Mouse (Mus musculus): ENCODE results near the gene Tspyl3. TPM values are rescaled to one million over a fixed set of nuclear protein-coding genes. Genes with fewer than 3 reads are reported as not detected.
"Not testable (repeated sequence)": the region's sequence is repeated elsewhere in the genome, so short reads cannot be mapped to it uniquely, and the experiment has no call there.

Gene Tspyl3
- 1 to 10 TPM; 2.2 to 2.3 TPM for total RNA-seq (2021)
- long read RNA-seq, experiment 1, partial matches to known transcripts, result 0 of 2 reads
- long read RNA-seq, experiment 1, other reads (novel, unspliced or antisense), result 0 of 2 reads
- long read RNA-seq, experiment 2, transcript Tspyl3-201 (1 exons, 3,072 nt), result major isoform, 5 of 5 reads
- long read RNA-seq, experiment 2, partial matches to known transcripts, result 0 of 5 reads
- long read RNA-seq, experiment 2, other reads (novel, unspliced or antisense), result 0 of 5 reads

DNA sequence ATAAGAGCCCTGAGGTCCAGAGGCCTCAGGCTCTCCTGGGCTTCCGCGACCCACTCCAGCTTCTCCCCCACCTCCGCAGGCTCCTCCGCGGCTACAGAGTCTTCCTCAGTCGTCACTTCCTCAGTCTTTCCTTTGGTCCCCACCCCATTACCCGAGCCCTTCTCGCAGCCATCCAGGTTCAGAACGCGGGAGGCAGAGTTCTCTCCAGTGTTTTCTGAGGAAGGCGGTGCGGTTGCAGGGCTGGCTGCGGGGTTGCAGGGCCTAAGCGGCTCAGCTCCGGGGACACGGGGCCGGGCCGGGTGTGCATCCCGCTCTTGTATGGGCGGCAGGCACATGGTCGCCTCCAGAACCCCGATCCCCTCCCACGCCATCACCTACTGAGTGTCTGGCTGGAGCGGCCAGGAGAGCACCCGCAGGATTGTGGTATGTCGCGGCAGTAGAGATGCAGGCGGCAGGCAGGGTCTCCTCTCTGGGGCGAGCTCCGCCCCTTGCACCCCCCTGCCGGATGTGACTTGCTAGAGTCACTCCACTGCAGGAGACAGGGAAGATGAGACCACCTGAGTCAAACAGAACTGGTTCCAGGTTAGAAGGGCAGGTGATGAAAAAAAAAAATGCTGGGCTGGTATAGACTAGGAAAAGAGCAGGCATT, at the start of gene Tspyl3:
Gene Tspyl3 (minus strand): TSS at position 496 of the 649 bp plus-strand sequence.
- peak in 1 of 2 experiments; percentile 36 for DNase-seq (ENCODE audit: low spot score in 2 of 2)

DNA sequence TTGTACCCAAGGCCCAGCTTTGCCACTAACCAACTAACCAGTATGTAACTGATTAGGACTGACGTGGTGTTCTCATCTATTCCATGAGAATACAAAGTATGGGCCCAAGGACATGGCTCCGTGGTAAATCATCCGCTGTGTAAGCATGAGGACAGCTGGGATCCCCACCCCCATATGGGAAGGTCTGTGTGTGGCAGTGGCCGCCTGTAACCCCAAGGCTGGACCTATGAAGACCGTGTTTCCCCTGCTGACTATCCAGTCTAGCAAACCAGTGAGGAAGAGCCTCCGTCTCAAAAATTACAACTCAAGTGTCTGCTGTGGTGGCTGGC, 49.6 kb upstream of the Tspyl3 start:
- DNase-seq (ENCODE audit: low spot score in 2 of 2), result peak in 1 of 2 experiments; percentile 35

DNA sequence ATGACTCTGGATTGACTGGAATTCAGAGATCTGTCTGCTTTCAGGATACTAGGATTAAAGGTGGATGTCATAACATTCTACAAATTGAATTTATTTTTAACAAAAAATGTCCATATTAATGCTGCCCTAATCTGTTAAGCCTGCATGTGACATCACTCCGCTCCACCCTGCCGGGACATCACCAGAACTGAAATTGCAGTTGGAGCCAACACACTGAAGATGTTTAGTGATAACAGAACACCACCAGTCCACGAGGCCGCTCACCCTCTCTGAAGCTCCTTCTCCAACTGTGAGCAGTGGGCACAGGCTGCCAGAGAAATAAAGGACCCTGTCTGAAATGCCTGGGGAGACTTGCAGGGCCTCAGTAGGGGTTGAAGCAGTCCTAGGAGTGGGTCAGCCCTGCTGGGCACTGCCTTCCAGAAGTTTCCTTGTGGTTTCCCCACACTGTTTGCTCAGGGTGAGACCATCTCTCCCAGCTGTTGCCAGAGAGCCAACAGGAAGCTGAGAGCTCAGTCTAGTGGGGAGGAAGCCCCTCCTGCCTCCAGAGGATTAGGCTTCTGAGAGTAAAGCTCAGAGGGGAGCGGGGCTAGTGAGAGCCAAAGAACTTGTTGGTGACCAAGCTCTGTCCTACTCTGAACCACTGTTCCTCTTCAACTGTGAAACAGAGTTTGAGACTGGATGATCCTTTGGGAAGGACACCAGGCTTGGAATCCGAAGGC, 49.1 kb upstream of the Tspyl3 start:
- DNase-seq (ENCODE audit: low spot score in 2 of 2), result not testable (repeated sequence)

DNA sequence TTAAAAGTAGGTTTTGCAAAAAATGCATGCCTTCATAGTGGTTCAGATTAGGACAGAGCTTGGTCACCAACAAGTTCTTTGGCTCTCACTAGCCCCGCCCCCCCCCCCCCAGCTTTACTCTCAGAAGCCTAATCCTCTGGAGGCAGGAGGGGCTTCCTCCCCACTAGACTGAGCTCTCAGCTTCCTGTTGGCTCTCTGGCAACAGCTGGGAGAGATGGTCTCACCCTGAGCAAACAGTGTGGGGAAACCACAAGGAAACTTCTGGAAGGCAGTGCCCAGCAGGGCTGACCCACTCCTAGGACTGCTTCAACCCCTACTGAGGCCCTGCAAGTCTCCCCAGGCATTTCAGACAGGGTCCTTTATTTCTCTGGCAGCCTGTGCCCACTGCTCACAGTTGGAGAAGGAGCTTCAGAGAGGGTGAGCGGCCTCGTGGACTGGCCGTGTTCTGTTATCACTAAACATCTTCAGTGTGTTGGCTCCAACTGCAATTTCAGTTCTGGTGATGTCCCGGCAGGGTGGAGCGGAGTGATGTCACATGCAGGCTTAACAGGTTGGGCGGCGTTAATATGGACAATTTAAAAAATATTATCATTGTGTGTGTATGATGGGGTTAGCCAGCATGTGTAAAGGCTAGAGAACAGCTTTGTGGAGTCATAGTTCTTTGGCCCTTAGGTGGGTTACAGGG, 45.1 kb upstream of the Tspyl3 start:
- not testable (repeated sequence) for DNase-seq (ENCODE audit: low spot score in 2 of 2)

DNA sequence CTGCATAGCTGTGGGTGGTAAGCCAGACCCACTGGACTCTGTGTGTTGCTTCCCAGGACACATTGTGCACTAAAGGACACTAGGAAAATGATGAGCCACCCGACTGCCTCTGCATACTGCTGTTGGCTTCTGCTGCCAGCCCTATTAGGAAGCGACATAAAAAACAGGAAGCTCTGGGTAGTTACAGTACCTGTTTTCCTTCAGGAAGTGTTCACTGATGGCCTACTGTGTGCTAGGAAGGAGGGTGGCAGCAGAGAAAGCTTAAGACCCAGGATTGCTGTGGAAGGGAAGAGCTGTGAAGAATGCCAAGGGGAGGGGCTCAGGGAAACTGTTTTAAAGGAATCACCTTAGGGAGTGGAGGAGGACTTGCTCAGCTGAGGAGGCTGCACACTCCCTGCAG, 42.1 kb upstream of the Tspyl3 start:
- DNase-seq (ENCODE audit: low spot score in 2 of 2), result no peak

DNA sequence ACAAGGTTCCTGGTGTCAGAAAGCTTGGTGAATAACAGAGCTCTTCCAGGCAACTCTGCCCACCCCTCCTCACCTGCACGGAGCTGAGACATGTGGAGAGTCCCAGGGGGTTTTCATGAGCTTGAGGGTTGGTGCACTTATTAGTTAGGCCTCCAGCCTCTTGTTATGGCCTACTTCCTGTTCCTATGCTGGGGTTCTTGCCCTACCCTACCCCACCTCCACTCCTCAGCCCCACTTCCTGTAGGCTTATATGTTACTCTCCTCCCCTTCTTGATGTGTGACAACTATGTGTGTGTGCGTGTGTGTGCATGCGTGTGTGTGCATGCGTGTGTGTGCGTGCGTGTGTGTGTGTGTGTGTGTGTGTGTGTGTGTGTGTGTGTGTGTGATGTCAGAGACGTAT, 37.8 kb upstream of the Tspyl3 start:
- no peak for DNase-seq (ENCODE audit: low spot score in 2 of 2)

DNA sequence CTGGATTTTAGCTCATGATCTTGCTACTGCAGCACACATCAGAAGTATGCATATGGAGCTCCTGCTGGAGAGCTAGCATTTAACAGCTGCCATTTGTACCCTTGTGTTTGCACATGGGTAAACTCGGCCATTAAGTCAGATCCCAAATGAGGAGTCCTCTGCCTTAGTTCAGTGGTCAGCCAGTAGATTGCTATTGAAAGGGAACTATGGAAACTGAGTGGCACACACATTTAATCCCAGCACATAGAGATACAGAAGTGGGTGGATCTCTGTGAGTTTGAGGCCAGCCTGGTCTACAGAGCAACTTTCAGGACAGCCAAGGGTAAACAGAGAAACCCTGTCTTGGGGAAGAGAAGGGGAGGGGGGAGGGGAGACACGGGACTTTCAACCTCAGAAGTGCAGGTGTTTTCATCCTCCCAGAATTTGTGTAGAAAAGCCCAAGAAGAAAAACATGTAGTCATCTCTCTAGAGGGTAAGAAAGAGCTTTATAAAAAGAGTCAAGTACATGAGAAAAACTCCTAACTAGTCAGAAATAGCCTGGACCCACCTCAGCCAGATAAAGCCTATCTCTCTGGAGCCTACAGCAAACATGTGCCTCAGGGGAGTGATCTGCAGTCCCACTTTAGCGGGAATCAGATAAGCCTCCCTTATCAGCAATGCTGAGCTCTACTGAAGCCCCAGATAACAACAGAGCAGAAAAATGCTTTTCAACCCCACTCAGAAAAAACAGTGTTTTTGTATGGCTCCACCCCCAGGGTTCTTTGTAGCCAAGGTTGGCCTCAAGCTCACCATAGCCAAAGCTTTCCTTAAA, 34.8 kb upstream of the Tspyl3 start:
- no peak for DNase-seq (ENCODE audit: low spot score in 2 of 2)

DNA sequence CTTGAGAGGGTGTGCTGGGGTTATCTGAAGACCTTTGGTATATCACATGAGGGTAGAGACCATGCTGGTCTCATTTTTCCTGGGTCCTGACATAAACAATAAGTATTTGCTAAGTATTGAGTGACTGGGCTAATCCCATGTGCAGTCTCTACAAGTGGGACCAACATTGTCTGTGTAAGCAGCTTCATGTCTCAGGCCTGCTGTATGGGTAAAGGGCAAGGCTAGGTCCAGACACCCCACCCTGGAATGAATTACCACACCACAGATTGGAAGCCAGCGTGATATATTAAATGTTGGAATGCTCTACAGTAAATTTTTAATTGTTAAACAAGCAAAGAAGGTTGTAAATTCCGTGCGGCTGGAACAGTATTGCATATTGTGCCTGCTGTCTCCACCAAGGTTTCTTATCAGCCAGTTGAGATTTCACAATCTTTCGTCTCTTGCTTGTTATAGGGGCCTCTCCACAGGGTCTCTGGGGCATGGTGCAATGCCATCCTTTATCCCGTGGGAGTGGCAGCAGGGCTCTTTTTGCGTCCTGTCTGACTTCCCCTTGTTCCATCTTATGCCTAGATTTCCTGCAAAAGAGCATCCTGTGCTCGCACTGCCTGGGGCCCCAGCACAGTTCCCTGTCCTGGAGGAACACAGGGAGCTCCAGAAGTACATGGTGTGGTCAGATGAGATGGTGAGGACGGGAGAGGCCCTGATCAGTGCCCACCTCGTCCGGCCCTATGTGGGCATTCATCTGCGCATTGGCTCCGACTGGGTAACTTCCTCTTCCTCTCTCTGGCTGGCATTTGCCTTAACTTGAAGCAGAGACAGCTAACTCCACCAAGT, 34.0 kb upstream of the Tspyl3 start:
- no peak for DNase-seq (ENCODE audit: low spot score in 2 of 2)

DNA sequence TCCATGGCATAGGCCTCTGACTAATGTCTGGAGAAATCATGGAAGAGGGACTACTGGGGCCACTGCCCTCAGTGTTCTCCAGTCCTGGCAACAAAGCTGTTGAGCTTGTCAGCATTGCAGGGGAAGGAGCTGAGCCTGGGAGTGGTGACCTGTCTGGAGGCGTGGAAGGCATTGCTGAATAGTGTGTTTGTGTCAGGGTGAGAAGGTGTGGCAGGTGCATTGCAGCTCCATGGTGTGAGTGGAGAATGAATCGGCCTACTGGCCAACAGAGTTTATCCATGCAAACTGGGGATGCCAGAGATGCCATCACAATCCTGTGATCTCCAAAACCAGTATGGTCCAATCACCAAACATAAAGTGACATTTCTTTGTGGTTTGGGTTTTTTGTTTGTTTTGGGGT, 31.4 kb upstream of the Tspyl3 start:
- no peak for DNase-seq (ENCODE audit: low spot score in 2 of 2)

DNA sequence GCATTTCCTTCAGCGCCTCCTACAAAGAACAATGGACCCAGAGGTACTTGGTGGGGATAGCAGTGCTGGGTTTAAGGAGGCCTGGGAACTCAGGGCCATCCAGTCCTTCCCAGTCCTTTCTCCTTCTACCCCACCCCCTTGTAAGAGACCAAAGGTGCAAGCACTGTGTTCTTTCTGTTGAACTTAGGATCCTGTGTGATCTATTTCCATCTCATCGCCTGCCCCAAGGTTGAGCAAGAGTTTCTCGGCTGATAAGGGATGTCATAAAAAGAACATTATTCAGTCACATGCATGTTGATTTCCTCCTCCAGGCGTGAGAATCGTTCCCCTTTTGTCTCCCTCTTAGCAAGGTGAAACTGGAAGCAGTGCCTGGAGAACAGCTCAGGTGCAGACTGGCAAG, 24.5 kb upstream of the Tspyl3 start:
- no peak for DNase-seq (ENCODE audit: low spot score in 2 of 2)

DNA sequence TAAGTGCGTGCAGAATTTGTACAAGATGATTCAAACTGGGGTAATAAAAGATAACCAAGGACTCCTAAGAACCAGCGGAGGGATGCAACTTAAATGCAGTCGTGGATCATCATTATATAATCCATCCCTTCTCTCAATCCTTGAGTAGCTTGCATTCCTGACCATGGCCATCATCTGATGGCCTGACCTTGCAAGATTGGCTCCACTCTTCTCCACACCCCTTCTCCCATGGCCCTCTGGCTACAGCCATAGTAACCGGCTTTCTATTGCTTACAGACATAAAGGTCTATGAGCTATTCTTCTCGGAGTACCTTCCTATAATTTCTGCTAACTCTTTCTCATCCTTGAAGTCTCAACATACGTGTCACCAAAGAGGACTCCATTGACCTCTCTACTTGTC, 16.9 kb upstream of the Tspyl3 start:
- DNase-seq (ENCODE audit: low spot score in 2 of 2), result no peak

DNA sequence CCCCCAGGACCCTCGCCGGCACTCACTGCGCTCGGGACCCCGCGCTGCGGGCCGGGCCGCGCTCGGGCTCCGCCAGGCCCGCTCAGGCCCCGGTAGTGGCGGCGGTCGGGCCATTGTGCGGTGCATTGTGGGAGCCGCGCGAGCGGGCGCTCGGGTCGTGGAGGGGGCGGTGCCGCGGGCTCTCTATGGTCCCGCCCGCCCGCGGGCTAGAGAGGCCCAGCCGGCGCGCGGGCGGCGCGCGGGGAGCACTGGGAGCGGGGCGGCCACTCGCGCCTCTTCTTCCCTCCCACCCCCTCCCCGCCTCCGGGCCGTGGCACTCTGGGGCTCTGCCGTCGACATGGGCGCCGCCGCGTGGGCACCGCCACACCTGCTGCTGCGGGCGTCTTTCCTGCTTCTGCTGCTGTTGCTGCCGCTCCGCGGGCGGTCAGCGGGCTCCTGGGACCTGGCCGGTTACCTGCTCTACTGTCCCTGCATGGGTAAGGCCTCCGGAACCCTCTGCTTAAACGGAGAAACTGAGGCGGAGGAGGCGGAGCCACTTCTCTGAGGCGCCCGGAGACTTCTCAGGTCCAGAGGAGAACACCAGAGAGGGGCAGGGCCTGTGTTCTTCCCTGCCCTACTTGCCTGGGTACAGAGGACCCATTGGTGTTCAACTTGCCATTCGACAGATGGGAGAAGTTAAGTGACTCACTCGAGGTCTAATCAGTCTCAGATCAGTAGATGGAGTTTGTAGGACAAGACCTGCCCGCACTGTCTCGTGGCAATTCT, 16.2 kb upstream of the Tspyl3 start, which contains the start of the genes Plagl2 and Pofut1:
Gene Plagl2 (minus strand): TSS at position 177 of the 765 bp plus-strand sequence.
Gene Pofut1 (plus strand): TSS at position 284 of the 765 bp plus-strand sequence.
- DNase-seq (ENCODE audit: low spot score in 2 of 2), result peak; percentile 87 to 93

DNA sequence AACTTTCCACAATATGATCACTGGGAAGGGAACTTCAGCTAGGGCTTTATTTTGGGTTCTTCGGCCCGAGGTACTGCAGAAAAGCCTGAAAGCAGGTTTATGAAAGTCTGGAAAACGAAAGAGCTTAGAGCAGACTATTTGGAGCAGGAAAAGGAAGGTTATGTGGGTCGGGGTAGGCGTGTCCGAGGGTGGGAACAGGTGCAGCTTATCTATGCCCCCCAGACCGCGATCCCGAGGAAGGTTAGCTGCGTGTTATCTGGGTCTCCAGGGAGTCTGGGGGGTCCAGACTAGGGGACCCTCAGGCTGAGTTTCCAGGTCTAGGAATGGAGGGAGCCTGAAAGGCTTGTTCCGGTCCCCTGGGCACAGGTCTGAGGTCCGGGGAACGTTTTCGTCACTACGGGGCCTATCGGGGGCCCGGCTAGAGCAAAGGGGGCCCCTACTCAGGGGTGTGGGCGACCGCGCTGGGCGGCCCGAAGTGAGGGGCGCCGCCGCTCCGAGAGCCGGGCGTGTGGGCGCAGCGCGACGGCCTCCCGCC, 15.5 kb upstream of the Tspyl3 start:
- peak; percentile 35 to 42 for DNase-seq (ENCODE audit: low spot score in 2 of 2)

DNA sequence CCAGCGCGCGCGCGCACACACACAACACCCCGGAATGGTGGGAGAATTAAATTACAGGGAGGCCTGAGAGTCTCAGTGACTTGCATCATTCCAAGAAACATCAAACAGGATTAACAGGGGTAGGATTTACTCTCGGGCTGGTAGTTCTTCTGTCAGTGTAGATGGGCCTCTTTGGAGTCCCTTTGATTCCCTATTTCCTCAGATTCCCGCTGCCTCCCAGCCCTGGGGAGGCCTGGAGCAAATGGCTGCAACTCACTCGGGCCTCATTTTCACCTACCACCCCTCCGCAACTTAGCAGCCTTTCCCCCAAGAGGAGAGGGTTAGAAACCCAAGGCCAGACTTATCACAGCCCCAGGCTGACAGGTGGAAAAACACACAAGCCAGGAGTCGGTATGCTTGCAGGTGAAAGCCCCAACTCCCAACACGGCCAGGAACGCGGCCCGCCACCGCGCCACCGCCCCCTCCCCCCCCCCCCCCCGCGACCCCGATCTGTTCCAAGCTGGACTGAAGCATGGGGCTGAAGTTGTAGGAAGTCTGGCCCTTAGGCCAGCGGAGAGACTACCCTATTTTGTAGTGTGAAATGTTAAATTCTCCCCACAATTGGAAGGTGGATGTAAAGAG, 14.7 kb upstream of the Tspyl3 start:
- peak in 1 of 2 experiments; percentile 28 for DNase-seq (ENCODE audit: low spot score in 2 of 2)

DNA sequence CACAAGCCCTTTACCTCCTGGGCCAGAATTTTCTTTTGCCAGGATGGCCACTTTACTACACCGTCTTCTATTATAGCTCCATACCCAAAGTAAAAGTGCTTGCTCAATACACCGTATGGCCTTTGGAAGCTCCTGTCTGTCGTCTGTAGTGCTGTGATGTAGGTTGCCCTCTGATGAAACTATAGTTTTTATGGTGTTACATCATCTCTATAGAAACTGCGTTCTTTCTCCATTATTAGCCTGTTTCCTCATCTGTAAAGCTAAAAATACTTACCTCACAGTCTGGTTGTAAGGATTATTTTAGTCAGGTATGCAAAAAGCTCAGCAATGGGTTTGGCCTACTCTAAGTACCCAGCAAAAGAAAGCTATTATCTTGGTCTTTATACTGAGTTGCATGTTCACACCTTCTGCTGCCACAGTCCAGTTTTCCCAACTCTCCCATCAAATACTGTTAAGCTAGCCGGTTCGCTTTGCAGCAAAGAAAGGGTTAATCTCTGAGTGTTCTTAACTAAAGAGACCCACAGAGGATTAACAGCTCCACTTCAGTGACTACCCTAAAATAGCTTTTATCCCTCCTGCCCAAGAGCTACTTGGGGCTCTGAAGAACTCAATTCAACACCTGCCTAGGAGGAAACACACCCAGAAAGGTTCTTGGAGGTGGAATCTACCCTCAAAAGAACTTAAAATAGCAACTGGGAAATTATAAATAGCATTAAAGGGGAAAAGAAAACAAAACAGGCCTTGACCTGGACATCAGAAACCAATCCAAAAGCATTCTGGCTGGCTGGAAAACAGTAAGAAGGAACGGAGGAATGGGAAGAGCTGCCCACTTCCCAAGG, 14.0 kb upstream of the Tspyl3 start:
- DNase-seq (ENCODE audit: low spot score in 2 of 2), result no peak

DNA sequence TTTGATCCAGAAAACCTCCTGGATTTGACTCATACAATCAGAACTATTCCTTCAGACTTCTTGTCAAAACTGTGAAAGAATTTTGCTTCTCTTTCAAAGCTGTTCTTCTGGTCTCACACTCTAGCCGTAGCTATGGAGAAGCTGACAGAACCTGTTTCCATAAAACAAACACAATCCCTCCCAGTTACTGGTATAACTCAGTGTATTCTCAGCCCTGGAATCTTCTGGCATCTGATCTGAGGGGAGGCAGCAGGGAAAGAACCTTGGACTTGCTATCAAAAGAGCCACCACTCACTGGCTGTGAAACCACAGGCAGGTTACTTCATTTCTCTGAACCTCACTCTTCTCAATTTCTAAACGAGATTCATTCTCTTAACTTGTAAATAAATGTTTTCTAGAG, 13.2 kb upstream of the Tspyl3 start:
- DNase-seq (ENCODE audit: low spot score in 2 of 2), result no peak

DNA sequence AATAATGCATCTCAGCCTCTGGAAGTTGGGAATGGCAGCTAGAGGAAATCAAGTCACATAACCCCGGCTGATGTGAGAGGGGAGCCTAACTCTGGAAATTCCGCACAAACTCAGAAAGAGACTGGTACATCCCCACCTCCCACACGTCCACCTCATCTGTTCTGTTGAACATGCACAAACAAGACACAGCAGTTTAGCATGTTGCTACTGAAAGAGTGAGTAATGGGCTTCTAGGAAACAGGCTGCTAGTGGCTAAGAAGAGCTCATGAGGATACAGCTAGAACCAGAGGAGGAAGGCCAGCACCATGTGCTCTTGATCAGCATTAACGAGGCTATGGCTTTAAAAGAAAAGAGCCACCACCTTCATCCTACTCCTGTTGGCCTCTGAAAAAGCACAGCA, 12.7 kb upstream of the Tspyl3 start:
- DNase-seq (ENCODE audit: low spot score in 2 of 2), result no peak

Data from adrenal gland, adult 18-20 months (tissue).